Mouse (Mus musculus): ENCODE measurements around the gene Slc2a1. TPM values are rescaled to one million over a fixed set of nuclear protein-coding genes. Genes with fewer than 3 reads are reported as not detected.

Slc2a1 gene
- polyA plus RNA-seq, 1 experiment from 2014 or later = 92.1 TPM

DNA sequence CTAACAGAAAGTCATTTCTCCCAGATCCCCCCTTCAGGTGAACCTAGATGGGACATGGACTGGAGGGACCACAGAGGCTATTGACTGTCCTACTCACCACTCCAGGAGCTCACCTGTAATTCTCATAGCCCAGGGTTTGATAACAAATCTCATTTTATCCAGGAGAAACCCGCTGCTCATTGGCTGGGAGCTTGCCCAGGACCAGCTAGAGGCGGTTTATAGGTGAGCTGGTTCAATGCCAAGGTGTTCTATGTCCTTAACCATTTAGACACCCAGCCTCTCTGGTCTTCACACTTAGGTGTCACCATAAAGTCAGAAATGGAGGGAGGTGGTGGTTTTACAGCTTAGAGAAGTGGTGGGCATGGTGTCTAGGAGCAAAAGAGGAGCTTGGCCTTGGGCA is 644 bp upstream of the Slc2a1 start:
- peak overlapping the region; percentile 77 for H3K4me3 ChIP-seq (replicated peaks; ENCODE audit: low read length)

GRCm38 (mm10) chr4:119109640-119110039 is 1.1 kb downstream of the Slc2a1 start:
- Histone ChIP-seq H3K9me3 (ENCODE audit: control insufficient read depth, low read length) (no peaks in the 10 kb centered on the region), H3K4me2 (replicated peaks) (peak overlapping the region; percentile 86), H3K36me3 (replicated peaks; ENCODE audit: control insufficient read depth, insufficient read depth) (no peaks in the 10 kb centered on the region), H3K27ac (peak overlapping the region; percentile 88), H3K9ac (peak overlapping the region; percentile 78), H3K27me3 (ENCODE audit: control insufficient read depth, insufficient read depth, low read length) (no peaks in the 10 kb centered on the region; the same call in 1 of the 2 replicates), H3K4me1 (replicated peaks; ENCODE audit: control insufficient read depth, insufficient read depth, low read length) (peaks cover 14% of the 10 kb centered on the region), H3K4me3 (replicated peaks; ENCODE audit: low read length) (peak overlapping the region; percentile 77)
- WGBS = 7% methylated on average over 11 of the region's 11 CpGs
- ATAC-seq (ENCODE audit: low FRiP score) (no peak), DNase-seq (ENCODE audit: low spot score) (no peak)

More for the DNA sequence above, 644 bp upstream of the Slc2a1 start:
- Histone ChIP-seq H3K9me3 (ENCODE audit: control insufficient read depth, low read length) (no peaks in the 10 kb centered on the region), H3K4me1 (replicated peaks; ENCODE audit: control insufficient read depth, insufficient read depth, low read length) (peaks cover 14% of the 10 kb centered on the region), H3K9ac (no peak overlapping the region), H3K27ac (no peak overlapping the region), H3K27me3 (ENCODE audit: control insufficient read depth, insufficient read depth, low read length) (no peaks in the 10 kb centered on the region; the same call in 1 of the 2 replicates), H3K36me3 (replicated peaks; ENCODE audit: control insufficient read depth, insufficient read depth) (no peaks in the 10 kb centered on the region), H3K4me2 (replicated peaks) (peak overlapping the region; percentile 86)
- ATAC-seq (ENCODE audit: low FRiP score) (no peak), DNase-seq (ENCODE audit: low spot score) (no peak)
- 77% methylated on average over 2 of the region's 2 CpGs for WGBS

- Histone ChIP-seq H3K4me2 (replicated peaks) (peak overlapping the region; percentile 86; the same call in 1 of the 2 replicates), H3K36me3 (replicated peaks; ENCODE audit: control insufficient read depth, insufficient read depth) (no peaks in the 10 kb centered on the region), H3K9ac (peak overlapping the region; percentile 78; the same call in 1 of the 2 replicates), H3K4me3 (replicated peaks; ENCODE audit: low read length) (peak overlapping the region; percentile 77), H3K4me1 (replicated peaks; ENCODE audit: control insufficient read depth, insufficient read depth, low read length) (peaks cover 10% of the 10 kb centered on the region), H3K27ac (no peak overlapping the region), H3K27me3 (ENCODE audit: control insufficient read depth, insufficient read depth, low read length) (no peaks in the 10 kb centered on the region; the same call in 1 of the 2 replicates), H3K9me3 (ENCODE audit: control insufficient read depth, low read length) (no peaks in the 10 kb centered on the region)
- no peak for DNase-seq (ENCODE audit: low spot score)
- ATAC-seq (ENCODE audit: low FRiP score) = no peak
- WGBS = 16% methylated on average over 5 of the region's 5 CpGs
Measured at GRCm38 (mm10) chr4:119110512-119110911, 2.0 kb downstream of the Slc2a1 start.

DNA sequence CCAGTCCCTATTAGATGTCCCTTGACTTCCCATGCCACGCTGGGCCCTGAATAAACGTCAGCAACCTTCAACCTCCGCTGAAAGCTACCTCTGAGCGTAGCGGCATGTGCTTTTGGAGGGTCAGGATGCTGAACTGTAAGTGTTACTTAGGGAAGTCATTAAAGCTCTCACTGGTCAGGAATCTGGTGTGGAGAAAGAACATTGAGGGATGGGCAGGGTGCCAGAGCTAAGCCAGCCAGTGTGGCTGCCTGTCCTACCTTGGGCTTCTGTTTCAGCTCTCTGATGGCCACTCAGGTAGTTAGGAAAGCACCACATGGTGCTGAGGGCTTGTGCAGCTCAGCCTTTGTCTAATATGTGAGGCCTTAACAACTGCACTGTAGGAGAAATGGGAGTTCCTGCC is 2.9 kb downstream of the Slc2a1 start:
- no peaks in the 10 kb centered on the region; the same call in 1 of the 2 replicates for H3K27me3 ChIP-seq (ENCODE audit: control insufficient read depth, insufficient read depth, low read length)
- WGBS = 50% methylated on average over 5 of the region's 5 CpGs
- H3K4me3 ChIP-seq (replicated peaks; ENCODE audit: low read length) = peak overlapping the region; percentile 77
- H3K9me3 ChIP-seq (ENCODE audit: control insufficient read depth, low read length) = no peaks in the 10 kb centered on the region
- ATAC-seq (ENCODE audit: low FRiP score) = no peak
- peak overlapping the region; percentile 86 for H3K4me2 ChIP-seq (replicated peaks)
- H3K27ac ChIP-seq = no peak overlapping the region
- H3K9ac ChIP-seq = 0 out of 2 replicates have a peak overlapping the region, but pooled peaks have one; percentile 17
- no peak for DNase-seq (ENCODE audit: low spot score)
- peaks cover 10% of the 10 kb centered on the region for H3K4me1 ChIP-seq (replicated peaks; ENCODE audit: control insufficient read depth, insufficient read depth, low read length)
- H3K36me3 ChIP-seq (replicated peaks; ENCODE audit: control insufficient read depth, insufficient read depth) = no peaks in the 10 kb centered on the region

DNA sequence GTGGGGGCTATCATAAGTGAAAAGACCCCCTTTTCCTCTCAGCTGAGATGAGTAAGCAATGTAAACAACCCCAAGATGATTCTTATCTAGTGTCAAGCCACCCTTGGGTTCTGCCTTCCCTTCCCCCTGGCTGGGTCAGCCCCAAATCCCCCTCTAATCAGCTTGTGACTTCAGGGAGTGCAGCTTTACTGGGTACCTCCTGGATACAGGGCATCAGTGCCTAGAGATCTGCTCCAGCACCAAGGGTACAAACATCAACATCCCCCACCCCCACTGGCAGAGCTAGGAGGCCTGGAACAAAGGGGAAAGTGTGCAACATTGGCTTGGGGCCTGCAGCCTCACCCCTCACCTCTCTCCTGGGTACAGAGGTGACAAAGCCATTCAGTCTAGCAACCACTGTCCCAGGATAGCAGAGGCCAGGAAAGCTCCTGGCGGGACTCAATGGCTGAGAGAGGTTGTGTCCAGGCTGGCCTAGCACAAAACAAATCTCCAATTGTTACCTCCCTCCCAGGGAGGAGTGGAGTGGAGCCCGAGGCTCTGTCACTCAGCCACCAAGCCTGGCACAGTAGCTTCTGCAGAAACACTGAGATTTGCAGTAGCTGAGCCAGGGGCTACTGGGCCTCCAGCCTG is 3.9 kb downstream of the Slc2a1 start:
- H3K27ac ChIP-seq = peak overlapping the region; percentile 29; the same call in 1 of the 2 replicates
- DNase-seq (ENCODE audit: low spot score) = no peak

GRCm38 (mm10) chr4:119115611-119116070 is 7.1 kb downstream of the Slc2a1 start:
- Histone ChIP-seq H3K4me3 (replicated peaks; ENCODE audit: low read length) (no peak overlapping the region), H3K36me3 (replicated peaks; ENCODE audit: control insufficient read depth, insufficient read depth) (no peaks in the 10 kb centered on the region; the same call in 1 of the 2 replicates), H3K4me1 (replicated peaks; ENCODE audit: control insufficient read depth, insufficient read depth, low read length) (0 out of 2 replicates have a peak, but pooled peaks cover 5% of the 10 kb centered on the region), H3K4me2 (replicated peaks) (no peak overlapping the region), H3K27ac (no peak overlapping the region), H3K9ac (no peak overlapping the region), H3K27me3 (ENCODE audit: control insufficient read depth, insufficient read depth, low read length) (no peaks in the 10 kb centered on the region), H3K9me3 (ENCODE audit: control insufficient read depth, low read length) (no peaks in the 10 kb centered on the region)
- WGBS = 59% methylated on average over 6 of the region's 6 CpGs
- no peak for DNase-seq (ENCODE audit: low spot score)
- no peak for ATAC-seq (ENCODE audit: low FRiP score)

More for the DNA sequence above, 3.9 kb downstream of the Slc2a1 start:
- Histone ChIP-seq H3K9me3 (ENCODE audit: control insufficient read depth, low read length) (no peaks in the 10 kb centered on the region), H3K9ac (peak overlapping the region; percentile 13; the same call in 1 of the 2 replicates), H3K4me3 (replicated peaks; ENCODE audit: low read length) (0 out of 2 replicates have a peak overlapping the region, but pooled peaks have one; percentile 3), H3K36me3 (replicated peaks; ENCODE audit: control insufficient read depth, insufficient read depth) (no peaks in the 10 kb centered on the region), H3K4me2 (replicated peaks) (peak overlapping the region; percentile 86), H3K4me1 (replicated peaks; ENCODE audit: control insufficient read depth, insufficient read depth, low read length) (peaks cover 10% of the 10 kb centered on the region), H3K27me3 (ENCODE audit: control insufficient read depth, insufficient read depth, low read length) (no peaks in the 10 kb centered on the region)
- WGBS = 17% methylated on average over 2 of the region's 2 CpGs
- no peak for ATAC-seq (ENCODE audit: low FRiP score)

- 67% methylated on average over 1 of the region's 1 CpGs for WGBS
- ATAC-seq (ENCODE audit: low FRiP score) = no peak
- Histone ChIP-seq H3K4me1 (replicated peaks; ENCODE audit: control insufficient read depth, insufficient read depth, low read length) (0 out of 2 replicates have a peak, but pooled peaks cover 5% of the 10 kb centered on the region), H3K4me2 (replicated peaks) (no peak overlapping the region), H3K9ac (no peak overlapping the region), H3K9me3 (ENCODE audit: control insufficient read depth, low read length) (no peaks in the 10 kb centered on the region), H3K4me3 (replicated peaks; ENCODE audit: low read length) (no peak overlapping the region), H3K27ac (no peak overlapping the region), H3K36me3 (replicated peaks; ENCODE audit: control insufficient read depth, insufficient read depth) (no peaks in the 10 kb centered on the region; the same call in 1 of the 2 replicates), H3K27me3 (ENCODE audit: control insufficient read depth, insufficient read depth, low read length) (no peaks in the 10 kb centered on the region)
- no peak for DNase-seq (ENCODE audit: low spot score)
Measured at GRCm38 (mm10) chr4:119116336-119116735, 7.8 kb downstream of the Slc2a1 start.

- Histone ChIP-seq H3K27ac (no peak overlapping the region), H3K4me3 (replicated peaks; ENCODE audit: low read length) (no peak overlapping the region), H3K27me3 (ENCODE audit: control insufficient read depth, insufficient read depth, low read length) (no peaks in the 10 kb centered on the region), H3K4me1 (replicated peaks; ENCODE audit: control insufficient read depth, insufficient read depth, low read length) (0 out of 2 replicates have a peak, but pooled peaks cover 2% of the 10 kb centered on the region), H3K4me2 (replicated peaks) (no peak overlapping the region), H3K9me3 (ENCODE audit: control insufficient read depth, low read length) (no peaks in the 10 kb centered on the region), H3K9ac (no peak overlapping the region), H3K36me3 (replicated peaks; ENCODE audit: control insufficient read depth, insufficient read depth) (no peaks in the 10 kb centered on the region; the same call in 1 of the 2 replicates)
- ATAC-seq (ENCODE audit: low FRiP score) (no peak), DNase-seq (ENCODE audit: low spot score) (no peak)
- 79% methylated on average over 5 of the region's 5 CpGs for WGBS
Measured at GRCm38 (mm10) chr4:119117571-119117970, 9.1 kb downstream of the Slc2a1 start.

- DNase-seq (ENCODE audit: low spot score) (no peak), ATAC-seq (ENCODE audit: low FRiP score) (no peak)
- Histone ChIP-seq H3K9me3 (ENCODE audit: control insufficient read depth, low read length) (no peaks in the 10 kb centered on the region), H3K27me3 (ENCODE audit: control insufficient read depth, insufficient read depth, low read length) (no peaks in the 10 kb centered on the region), H3K9ac (no peak overlapping the region), H3K4me2 (replicated peaks) (no peak overlapping the region), H3K36me3 (replicated peaks; ENCODE audit: control insufficient read depth, insufficient read depth) (no peaks in the 10 kb centered on the region; the same call in 1 of the 2 replicates), H3K4me3 (replicated peaks; ENCODE audit: low read length) (no peak overlapping the region), H3K4me1 (replicated peaks; ENCODE audit: control insufficient read depth, insufficient read depth, low read length) (no peaks in the 10 kb centered on the region), H3K27ac (no peak overlapping the region)
- WGBS = 49% methylated on average over 4 of the region's 4 CpGs
Measured at GRCm38 (mm10) chr4:119118659-119119077, 10.2 kb downstream of the Slc2a1 start.

Measured in hindbrain, embryonic 14.5 days (tissue).